Mouse (Mus musculus) G1E (cell line): ENCODE data around the gene Tmem240.

Source experiments
- CTCF ChIP-seq: IDR thresholded peaks from 2 replicates; pipeline ENCODE4 v1.5.1; 2012; ENCODE audit warnings: low read depth, low read length, inconsistent platforms, mixed read lengths
- GATA1 ChIP-seq: IDR thresholded peaks from 2 replicates; pipeline ENCODE4 v1.6.1; 2012; ENCODE audit warnings: borderline replicate concordance, low read length, inconsistent platforms, mixed read lengths
- TAL1 ChIP-seq: conservative IDR thresholded peaks from 2 replicates; pipeline ENCODE4 v1.6.1; 2012; ENCODE audit warnings: low read depth, low read length, inconsistent platforms, mixed read lengths

DNA sequence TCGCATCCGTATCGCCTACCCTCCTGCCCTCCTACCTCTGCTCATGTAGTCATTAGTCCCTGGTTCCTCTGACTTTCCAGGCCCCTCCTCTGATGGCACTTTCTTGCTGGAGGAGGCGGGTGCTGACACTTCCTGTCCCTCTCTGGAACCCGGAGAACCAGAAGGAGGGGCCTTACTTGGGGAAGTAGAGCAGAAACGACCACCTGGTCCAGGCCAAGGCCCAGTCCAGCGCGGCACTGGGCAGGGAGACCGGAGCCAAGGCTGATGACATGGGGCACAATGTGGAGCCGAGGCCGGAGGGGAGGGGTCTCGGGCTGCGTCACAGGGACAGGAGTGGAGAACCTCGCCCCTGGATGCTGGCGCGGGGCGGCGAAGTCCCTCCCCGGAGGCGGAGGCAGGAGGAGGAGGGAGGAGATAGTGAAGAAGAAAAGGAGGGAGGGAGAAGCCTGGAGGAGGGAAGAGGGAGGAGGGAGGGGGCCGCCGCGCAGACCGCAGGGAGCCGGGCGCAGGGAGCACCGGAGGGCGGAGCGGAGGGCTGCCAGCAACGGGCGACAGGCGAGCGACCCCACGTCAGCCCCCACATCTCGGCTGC lies at the start of gene Tmem240:
- TF ChIP-seq TAL1 (no peak), CTCF (no peak), GATA1 (no peak)
